Mouse (Mus musculus): ENCODE data around the gene 9030624G23Rik. TPM values are rescaled to one million over a fixed set of nuclear protein-coding genes. Genes with fewer than 3 reads are reported as not detected.
"Not testable (repeated sequence)": the region's sequence is repeated elsewhere in the genome, so short reads cannot be mapped to it uniquely, and the experiment has no call there.

The 9030624G23Rik gene
- not detected in 2 replicates for polyA plus RNA-seq (2011; ENCODE audit: insufficient read depth, insufficient read length, low replicate concordance, missing spikeins)

DNA sequence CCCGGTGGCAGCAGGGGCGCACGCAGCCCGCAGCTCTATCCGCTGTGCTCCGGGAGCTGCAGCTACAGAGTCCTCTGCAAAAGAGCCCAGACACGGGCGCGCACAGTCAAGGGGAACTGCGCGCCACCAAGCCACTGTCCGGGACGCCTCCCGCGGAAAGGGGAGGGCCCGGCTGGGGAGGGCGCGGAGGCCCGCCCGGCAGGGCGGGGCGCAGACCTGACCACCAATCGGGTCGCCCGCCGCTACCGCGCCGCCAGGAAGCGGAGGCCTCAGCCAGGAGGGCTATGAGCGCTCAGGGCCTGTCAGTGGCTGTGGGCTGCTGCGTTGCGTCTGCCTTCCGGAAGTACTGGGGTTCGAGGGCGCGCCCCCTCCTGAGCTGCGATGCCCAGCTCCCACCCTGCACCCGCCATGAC is at the start of gene 9030624G23Rik:
TSS of gene 9030624G23Rik (minus strand) at position 139 of the 413 bp plus-strand sequence.
- H3K4me3 ChIP-seq (replicated peaks; ENCODE audit: control insufficient read depth, low read depth, low read length); H3K27ac ChIP-seq (ENCODE audit: control insufficient read depth, insufficient read depth, low read depth, low read length, poor library complexity); H3K4me1 ChIP-seq (ENCODE audit: control insufficient read depth, insufficient read depth, low read length): not testable (repeated sequence)
- 6% methylated on average over 39 of the region's 39 CpGs for WGBS

GRCm38 (mm10) chr12:24083096-24083495 is 13.9 kb downstream of the 9030624G23Rik start:
- 82% methylated on average over 2 of the region's 5 CpGs for WGBS
- not testable (repeated sequence) for H3K4me3 ChIP-seq (replicated peaks; ENCODE audit: control insufficient read depth, low read depth, low read length); H3K27ac ChIP-seq (ENCODE audit: control insufficient read depth, insufficient read depth, low read depth, low read length, poor library complexity); H3K4me1 ChIP-seq (ENCODE audit: control insufficient read depth, insufficient read depth, low read length)

All from bone marrow, adult 2 months (tissue).